Mouse (Mus musculus) forebrain, embryonic 11.5 days (tissue): ENCODE data around the gene Olfr703. TPM values are rescaled to one million over a fixed set of nuclear protein-coding genes. Genes with fewer than 3 reads are reported as not detected.

Experiments used
- ATAC-seq: fragments of 200-750 bp; cut with Nextera tagmentation; replicated peaks from 2 replicates; pipeline ENCODE4 v1.8.0; 2017; ENCODE audit warnings: moderate TSS enrichment; ENCODE audit not compliant: low FRiP score
- DNase-seq: peaks from one replicate; pipeline ENCODE4 v3.0.0-alpha.2; 2017; ENCODE audit warnings: low spot score
- H3K27ac ChIP-seq: fragments of 300-500 bp; sonication (generic); 2 replicates; pipeline ENCODE4 v1.5.1; 2014; ENCODE audit warnings: low read depth, low read length
- H3K27me3 ChIP-seq: fragments of 300-500 bp; sonication (generic); 2 replicates; pipeline ENCODE4 v1.6.1; 2014; ENCODE audit warnings: mild to moderate bottlenecking, low read length, mixed read lengths; ENCODE audit not compliant: control insufficient read depth, insufficient read depth
- H3K36me3 ChIP-seq: fragments of 300-500 bp; sonication (generic); 2 replicates; pipeline ENCODE4 v1.6.1; 2014; ENCODE audit warnings: mild to moderate bottlenecking, low read length, moderate library complexity, mixed read lengths; ENCODE audit not compliant: control insufficient read depth, insufficient read depth
- H3K4me1 ChIP-seq: fragments of 300-500 bp; sonication (generic); replicated peaks from 2 replicates; pipeline ENCODE4 v1.6.1; 2014; ENCODE audit warnings: low read length, mixed read lengths; ENCODE audit not compliant: control insufficient read depth, insufficient read depth
- H3K4me2 ChIP-seq: fragments of 300-500 bp; sonication (generic); 2 replicates; pipeline ENCODE4 v1.6.1; 2014; ENCODE audit warnings: low read depth, mild to moderate bottlenecking, low read length, moderate library complexity, mixed read lengths; ENCODE audit not compliant: severe bottlenecking
- H3K4me3 ChIP-seq: fragments of 300-500 bp; sonication (generic); 2 replicates; pipeline ENCODE4 v1.5.1; 2014; ENCODE audit warnings: low read depth, low read length
- H3K9ac ChIP-seq: fragments of 300-500 bp; sonication (generic); 2 replicates; pipeline ENCODE4 v1.6.1; 2014; ENCODE audit warnings: low read length
- H3K9me3 ChIP-seq: fragments of 300-500 bp; sonication (generic); 2 replicates; pipeline ENCODE4 v1.6.1; 2016; ENCODE audit warnings: low read length, mixed read lengths; ENCODE audit not compliant: control insufficient read depth
- WGBS: fragments of 180-500 bp; shearing (Covaris S2); extraction: QIAGEN DNeasy Blood & Tissue Kit; methylation state at CpG from one replicate; pipeline ENCODE4 v1.1.7; 2014; 5-methylcytosine and 5-hydroxymethylcytosine counted together
- polyA plus RNA-seq: library from polyadenylated mRNA; unstranded; fragments of >200 nt; fragmentation: Nextera tagmentation; extraction: Ambion mirVana; gene quantifications from 2 replicates; pipeline ENCODE4 v1.2.1, GENCODE M21; 2014

Gene Olfr703
- polyA plus RNA-seq = not detected in 2 replicates

DNA sequence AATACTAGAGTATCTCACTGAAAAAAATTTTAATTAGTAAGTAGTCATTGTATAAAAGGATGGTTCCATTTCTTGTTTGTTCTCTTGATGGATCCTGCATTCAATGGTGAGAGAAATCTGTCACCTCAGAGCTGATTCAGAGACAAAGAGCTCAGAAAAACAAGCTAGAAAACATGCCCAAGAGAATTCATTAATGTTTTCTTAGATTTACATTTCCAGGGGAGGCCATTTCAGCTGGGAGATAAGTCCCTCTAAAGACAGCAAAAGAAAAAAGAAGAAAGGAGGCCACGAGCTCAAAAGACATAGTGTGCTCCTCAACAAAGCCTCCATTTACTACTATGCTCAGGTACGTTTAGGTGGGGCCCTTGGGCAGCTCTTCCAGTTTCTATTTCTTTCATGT lies at the start of gene Olfr703:
Gene Olfr703, plus strand, starts transcription at position 301 of the 400 bp plus-strand sequence.
- Histone ChIP-seq H3K27me3 (no peaks in the 10 kb centered on the region), H3K9ac (no peak within 1 kb of the TSS), H3K36me3 (no peaks in the 10 kb centered on the region), H3K4me3 (no peak within 1 kb of the TSS), H3K4me1 (no peaks in the 10 kb centered on the region), H3K9me3 (no peaks in the 10 kb centered on the region), H3K4me2 (no peak within 1 kb of the TSS), H3K27ac (no peak within 1 kb of the TSS)
- WGBS = 68% methylated on average over 2 of the region's 2 CpGs
- ATAC-seq (no peak), DNase-seq (no peak)

DNA sequence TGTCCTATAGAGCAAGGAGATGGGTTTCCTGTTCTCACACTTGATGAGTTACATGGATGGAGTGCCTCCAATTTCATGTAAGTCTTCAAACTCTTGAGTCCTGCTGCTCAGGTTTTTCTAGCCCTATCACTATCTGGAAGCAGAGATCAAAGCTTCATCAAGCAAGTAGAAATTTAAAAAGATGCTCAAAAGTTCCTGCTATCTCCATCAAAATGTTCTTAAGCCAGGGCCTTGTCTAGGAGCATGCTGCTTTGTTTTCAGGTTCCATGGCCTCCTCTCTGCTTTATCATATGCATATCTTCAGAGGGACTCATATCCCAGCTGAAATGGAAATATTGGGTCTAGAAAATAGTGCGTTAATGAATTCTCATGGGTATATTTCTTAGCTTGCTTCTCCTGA lies 34.4 kb upstream of the Olfr703 start, which contains the start of gene Olfr700:
Gene Olfr700, minus strand, starts transcription at position 101 of the 400 bp plus-strand sequence.
- H3K9me3 ChIP-seq = no peaks in the 10 kb centered on the region
- DNase-seq (no peak), ATAC-seq (no peak)
- no peak within 1 kb of the TSS for H3K4me2 ChIP-seq
- H3K27me3 ChIP-seq = no peaks in the 10 kb centered on the region
- no peak within 1 kb of the TSS for H3K4me3 ChIP-seq
- no peak within 1 kb of the TSS for H3K27ac ChIP-seq
- H3K4me1 ChIP-seq = no peaks in the 10 kb centered on the region
- H3K9ac ChIP-seq = no peak within 1 kb of the TSS
- WGBS = 89% methylated on average over 1 of the region's 1 CpGs
- no peaks in the 10 kb centered on the region for H3K36me3 ChIP-seq

DNA sequence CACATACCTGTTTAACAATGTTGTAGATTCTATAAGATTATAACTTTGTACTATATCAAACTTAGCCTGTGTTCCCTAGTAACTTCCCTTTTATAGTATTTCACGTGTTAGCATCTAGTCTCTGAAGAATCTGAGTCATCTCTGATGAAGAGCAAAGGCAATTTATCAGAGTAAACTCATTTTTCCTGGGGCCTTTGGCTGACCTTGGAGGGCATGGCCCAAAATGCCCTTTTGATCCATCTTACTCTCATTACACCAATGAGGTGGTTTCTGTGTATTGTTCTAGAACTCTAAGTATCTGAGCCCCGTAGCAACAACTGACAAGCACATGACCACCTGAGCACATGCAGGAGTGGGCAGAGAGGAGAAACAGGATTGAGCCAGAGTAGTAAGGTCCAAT lies 29.3 kb upstream of the Olfr703 start, which contains the start of gene Olfr701:
Gene Olfr701, plus strand, starts transcription at position 301 of the 400 bp plus-strand sequence.
- DNase-seq (no peak), ATAC-seq (no peak)
- no peak within 1 kb of the TSS for H3K27ac ChIP-seq
- no peaks in the 10 kb centered on the region for H3K4me1 ChIP-seq
- no peaks in the 10 kb centered on the region for H3K36me3 ChIP-seq
- 81% methylated on average over 2 of the region's 2 CpGs for WGBS
- no peak within 1 kb of the TSS for H3K4me3 ChIP-seq
- no peak within 1 kb of the TSS for H3K9ac ChIP-seq
- no peaks in the 10 kb centered on the region for H3K9me3 ChIP-seq
- no peaks in the 10 kb centered on the region for H3K27me3 ChIP-seq
- no peak within 1 kb of the TSS for H3K4me2 ChIP-seq

DNA sequence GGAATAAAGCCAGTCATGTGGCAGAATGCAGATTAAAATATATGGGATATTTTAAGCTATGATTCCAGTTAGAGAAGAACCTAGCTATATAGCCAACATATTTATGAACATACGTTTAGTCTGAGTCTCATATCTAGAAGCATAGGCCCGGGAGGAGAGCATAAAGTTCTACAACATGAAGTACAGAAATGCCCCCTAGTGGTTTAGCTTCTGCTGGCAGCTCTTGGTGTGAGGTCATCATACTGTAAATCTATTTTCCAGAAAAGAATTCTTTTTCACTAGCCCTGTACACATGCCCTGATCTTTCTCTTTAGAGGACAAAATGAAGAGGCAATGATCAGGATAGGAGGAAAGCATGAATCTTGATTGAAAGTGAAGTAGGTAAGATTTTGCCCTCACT lies 27.4 kb upstream of the Olfr703 start:
- H3K4me1 ChIP-seq = no peaks in the 10 kb centered on the region
- 57% methylated on average over 2 of the region's 2 CpGs for WGBS
- no peak for ATAC-seq
- H3K4me3 ChIP-seq = no peak overlapping the region
- no peak overlapping the region for H3K27ac ChIP-seq
- no peaks in the 10 kb centered on the region for H3K9me3 ChIP-seq
- H3K9ac ChIP-seq = no peak overlapping the region
- no peak overlapping the region for H3K4me2 ChIP-seq
- no peak for DNase-seq
- no peaks in the 10 kb centered on the region for H3K27me3 ChIP-seq
- H3K36me3 ChIP-seq = no peaks in the 10 kb centered on the region

DNA sequence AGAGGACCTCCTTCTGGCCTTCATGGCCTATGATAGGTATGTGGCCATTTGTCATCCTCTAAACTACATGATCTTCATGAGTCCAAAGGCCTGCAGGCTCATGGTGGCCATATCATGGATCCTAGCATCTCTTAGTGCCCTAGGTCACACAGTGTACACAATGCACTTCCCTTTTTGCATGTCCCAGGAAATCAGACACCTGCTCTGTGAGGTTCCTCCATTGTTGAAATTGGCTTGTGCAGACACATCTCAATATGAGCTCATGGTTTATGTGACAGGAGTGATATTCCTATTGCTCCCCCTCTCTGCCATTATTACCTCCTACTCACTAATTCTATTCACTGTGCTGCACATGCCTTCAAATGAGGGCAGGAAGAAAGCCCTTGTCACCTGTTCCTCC lies 24.7 kb upstream of the Olfr703 start:
- no peak overlapping the region for H3K4me2 ChIP-seq
- no peak overlapping the region for H3K27ac ChIP-seq
- ATAC-seq = no peak
- H3K9ac ChIP-seq = no peak overlapping the region
- H3K36me3 ChIP-seq = no peaks in the 10 kb centered on the region
- H3K4me3 ChIP-seq = no peak overlapping the region
- no peak for DNase-seq
- H3K27me3 ChIP-seq = no peaks in the 10 kb centered on the region
- H3K9me3 ChIP-seq = no peaks in the 10 kb centered on the region
- no peaks in the 10 kb centered on the region for H3K4me1 ChIP-seq

DNA sequence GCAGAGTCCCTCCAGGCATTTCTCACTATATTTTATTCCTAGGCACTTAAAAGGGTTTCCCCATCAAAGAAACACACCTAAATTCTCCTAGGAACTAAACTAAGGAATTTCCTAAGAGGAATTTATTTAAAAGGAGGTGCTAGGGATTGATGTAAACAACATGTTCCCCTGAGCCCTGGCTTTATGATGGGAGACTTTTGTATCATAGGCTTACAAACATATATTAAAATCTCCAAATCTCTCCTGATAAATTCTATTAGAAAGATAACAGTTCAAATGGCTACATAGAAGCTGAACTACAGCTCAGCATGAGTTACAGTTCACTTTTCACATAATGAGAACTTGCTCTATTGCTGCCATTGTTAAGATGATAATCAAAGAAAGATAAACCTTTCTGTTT lies 9.4 kb upstream of the Olfr703 start, which contains the start of gene Olfr702:
Gene Olfr702, minus strand, starts transcription at position 101 of the 400 bp plus-strand sequence.
- Histone ChIP-seq H3K36me3 (no peaks in the 10 kb centered on the region), H3K4me2 (no peak within 1 kb of the TSS), H3K4me1 (no peaks in the 10 kb centered on the region), H3K27me3 (no peaks in the 10 kb centered on the region), H3K9ac (no peak within 1 kb of the TSS), H3K4me3 (no peak within 1 kb of the TSS), H3K27ac (no peak within 1 kb of the TSS), H3K9me3 (no peaks in the 10 kb centered on the region)
- no peak for DNase-seq
- ATAC-seq = no peak

DNA sequence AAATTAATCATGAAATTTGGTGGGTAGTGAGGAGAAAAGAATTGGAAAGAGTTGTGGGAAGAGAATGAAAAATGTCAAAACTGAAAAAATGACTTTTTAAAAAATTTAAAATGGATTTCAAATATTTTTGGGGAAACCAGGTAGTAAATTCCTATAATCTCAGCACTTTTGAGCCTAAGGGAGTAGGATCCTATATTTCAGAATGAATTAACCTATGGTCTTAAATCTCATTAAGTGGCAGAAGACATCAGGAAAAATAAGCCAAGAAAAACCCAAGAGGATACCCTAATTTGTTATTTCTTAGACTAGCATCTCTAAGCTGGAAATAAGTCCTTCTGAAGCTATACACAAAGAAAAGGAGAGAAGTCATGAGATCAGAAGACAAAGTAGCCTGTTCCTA lies 19.7 kb downstream of the Olfr703 start, which contains the start of gene Olfr704:
Gene Olfr704, plus strand, starts transcription at position 301 of the 400 bp plus-strand sequence.
- H3K27ac ChIP-seq = no peak within 1 kb of the TSS
- no peak for DNase-seq
- H3K4me3 ChIP-seq = no peak within 1 kb of the TSS
- no peaks in the 10 kb centered on the region for H3K27me3 ChIP-seq
- no peaks in the 10 kb centered on the region for H3K36me3 ChIP-seq
- H3K4me1 ChIP-seq = no peaks in the 10 kb centered on the region
- H3K4me2 ChIP-seq = no peak within 1 kb of the TSS
- no peak for ATAC-seq
- H3K9me3 ChIP-seq = no peaks in the 10 kb centered on the region
- H3K9ac ChIP-seq = no peak within 1 kb of the TSS

- Histone ChIP-seq H3K27ac (no peak within 1 kb of the TSS), H3K9ac (no peak within 1 kb of the TSS), H3K4me2 (no peak within 1 kb of the TSS), H3K9me3 (no peaks in the 10 kb centered on the region), H3K27me3 (no peaks in the 10 kb centered on the region), H3K36me3 (no peaks in the 10 kb centered on the region), H3K4me1 (no peaks in the 10 kb centered on the region), H3K4me3 (no peak within 1 kb of the TSS)
- DNase-seq = no peak
- ATAC-seq = no peak
- WGBS = 88% methylated on average over 3 of the region's 3 CpGs
Observed at GRCm38 (mm10) chr7:106876791-106877190, 33.6 kb downstream of the Olfr703 start, which contains the start of gene Olfr705. Gene Olfr705, minus strand, starts transcription at chr7:106876891.

DNA sequence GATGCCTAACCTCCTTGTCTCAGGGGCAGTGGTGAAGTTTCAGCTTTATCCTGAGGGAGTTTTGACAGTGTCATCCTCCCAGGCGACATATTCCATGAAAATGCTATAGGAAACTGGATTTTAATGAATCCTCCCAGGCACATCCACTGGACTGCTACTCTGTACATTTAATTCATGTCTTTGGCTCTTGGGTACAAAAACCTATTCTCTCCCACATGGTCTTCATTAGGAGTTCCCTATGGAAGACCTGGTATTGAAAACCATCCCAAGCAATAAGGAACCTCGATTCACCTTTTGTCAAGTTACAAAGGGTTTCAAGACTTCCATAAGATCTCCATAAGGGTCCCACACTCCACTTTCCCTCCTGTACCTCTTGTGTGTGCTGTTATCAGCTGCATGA lies 44.9 kb downstream of the Olfr703 start, which contains the start of gene Olfr706:
Gene Olfr706, minus strand, starts transcription at position 101 of the 400 bp plus-strand sequence.
- Histone ChIP-seq H3K4me1 (no peaks in the 10 kb centered on the region), H3K9ac (no peak within 1 kb of the TSS), H3K4me2 (no peak within 1 kb of the TSS), H3K9me3 (no peaks in the 10 kb centered on the region), H3K27me3 (no peaks in the 10 kb centered on the region), H3K36me3 (no peaks in the 10 kb centered on the region), H3K4me3 (no peak within 1 kb of the TSS), H3K27ac (no peak within 1 kb of the TSS)
- 78% methylated on average over 2 of the region's 2 CpGs for WGBS
- ATAC-seq = no peak
- DNase-seq = no peak
